Mouse (Mus musculus) brain, embryonic 18.5 days (tissue): ENCODE data around the gene Rnf121.

ENCODE experiments used
- DNase-seq: peaks from one replicate; pipeline ENCODE4 v3.0.0-alpha.2; 2012; ENCODE audit warnings: low read depth, low spot score

Gene Rnf121

DNA sequence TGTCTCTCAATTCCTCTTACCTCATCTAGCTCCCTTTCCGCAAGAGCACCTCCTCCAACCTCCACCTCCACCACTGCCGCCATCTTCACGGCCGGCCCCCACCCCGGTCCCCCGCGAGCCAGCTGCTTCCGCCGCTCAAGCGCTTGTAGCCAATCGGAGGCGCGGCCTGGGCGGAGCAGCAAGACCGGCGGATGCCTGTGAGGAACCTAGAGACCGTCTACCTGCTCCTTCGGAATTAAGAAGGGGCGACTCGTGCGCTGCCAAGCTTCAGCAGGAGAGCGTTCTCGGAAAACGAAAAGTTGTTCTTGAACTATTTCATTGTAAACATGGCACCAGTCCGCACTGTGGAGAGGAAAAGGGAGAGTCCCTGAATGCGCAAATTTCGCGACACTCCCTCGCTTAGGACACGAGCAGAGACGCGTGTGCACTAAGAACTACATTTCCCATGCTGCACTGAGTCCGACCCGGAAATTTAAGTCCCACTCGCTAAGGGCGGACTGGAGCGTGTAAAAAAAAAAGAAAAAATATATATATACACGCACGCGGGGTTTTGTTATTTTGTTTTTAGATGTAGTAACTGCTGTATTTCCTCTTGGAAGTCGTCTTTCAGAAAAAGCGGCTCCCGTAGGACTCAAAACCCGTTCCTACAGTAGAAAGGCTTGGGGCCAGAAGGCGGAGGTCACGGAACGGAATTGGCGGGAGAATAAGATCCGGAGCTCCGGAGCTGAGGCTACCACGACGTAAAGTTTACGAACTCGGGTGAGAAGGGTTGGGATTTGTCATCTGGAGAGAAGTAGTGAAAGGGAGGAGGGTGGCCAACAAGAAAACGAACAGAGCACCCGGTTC is at the start of gene Rnf121, which contains the start of the genes Xndc1 and Xntrpc:
Gene Rnf121 (minus strand): TSS at position 424 of the 846 bp plus-strand sequence.
Gene Xndc1 (plus strand): TSS at position 466 of the 846 bp plus-strand sequence.
Gene Xntrpc (plus strand): TSS at position 668 of the 846 bp plus-strand sequence.
- peak; percentile 88 for DNase-seq

DNA sequence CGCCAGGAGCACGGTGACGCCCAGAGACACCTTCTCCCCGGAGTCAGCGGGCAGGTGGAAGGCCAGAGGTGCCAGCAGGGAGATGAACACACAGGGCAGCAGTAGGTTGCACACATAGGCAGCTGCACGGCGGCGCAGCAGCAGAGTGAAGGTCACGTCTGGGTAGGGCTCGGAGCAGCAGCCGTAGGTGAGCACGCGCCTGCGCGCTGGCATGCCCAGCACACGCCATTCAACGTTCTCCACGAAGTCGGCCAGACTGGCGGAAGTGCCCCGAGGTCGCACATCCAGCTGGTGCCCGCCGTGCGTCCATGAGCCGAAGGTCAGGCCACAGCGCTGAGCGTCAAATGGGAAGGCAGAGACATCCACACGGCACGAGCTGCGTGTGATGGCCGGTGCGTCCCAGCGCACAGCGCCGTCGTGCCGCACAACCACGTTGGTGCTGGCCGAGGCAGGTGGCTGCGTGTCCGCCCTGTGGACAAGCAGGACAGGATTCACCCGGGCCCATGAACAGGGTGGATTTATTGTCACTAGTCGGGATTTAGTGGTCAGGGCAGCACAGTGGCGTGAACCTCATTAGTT is 48.0 kb upstream of the Rnf121 start:
- DNase-seq, result no peak

DNA sequence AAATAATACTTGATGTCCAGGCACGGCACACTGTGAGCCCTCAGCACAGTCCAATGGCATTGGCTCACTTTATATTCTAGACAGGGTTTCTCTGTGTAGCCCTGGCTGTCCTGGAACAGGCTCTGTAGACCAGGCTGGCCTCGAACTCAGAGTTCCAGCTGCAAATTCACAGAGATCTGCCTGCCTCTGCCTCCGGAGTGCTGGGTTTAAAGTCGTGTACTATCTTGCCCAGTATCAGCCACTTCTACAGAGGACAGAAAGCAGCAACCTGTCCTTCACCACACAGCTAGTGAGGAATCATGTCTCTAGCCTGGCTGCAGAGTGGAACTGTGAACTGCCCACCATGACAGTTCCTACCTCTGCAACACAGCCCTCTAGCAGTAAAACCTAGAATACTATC is 44.5 kb upstream of the Rnf121 start:
- DNase-seq, result no peak

DNA sequence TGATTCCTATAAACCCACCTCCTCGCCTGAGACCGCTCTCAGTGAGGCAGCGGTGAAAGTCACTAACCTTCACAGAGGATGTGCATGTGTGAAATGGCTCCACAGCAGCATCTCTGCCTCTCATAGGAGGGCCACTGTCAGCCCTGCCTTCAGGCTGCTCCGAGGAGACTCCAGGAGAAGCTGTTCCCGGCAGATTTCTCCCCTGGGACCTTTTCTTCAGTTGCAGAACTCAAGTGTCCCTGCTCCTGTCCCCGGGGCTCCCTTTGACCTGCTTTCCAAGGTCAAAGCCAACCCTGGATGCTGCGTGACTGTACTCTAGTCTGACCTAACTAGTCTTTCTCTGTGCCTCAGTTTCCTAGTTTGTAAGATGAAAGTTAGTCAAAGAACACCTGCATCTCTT is 43.9 kb upstream of the Rnf121 start, which contains the start of gene Art5:
Gene Art5 (minus strand): TSS at position 319 of the 400 bp plus-strand sequence.
- DNase-seq, result no peak

DNA sequence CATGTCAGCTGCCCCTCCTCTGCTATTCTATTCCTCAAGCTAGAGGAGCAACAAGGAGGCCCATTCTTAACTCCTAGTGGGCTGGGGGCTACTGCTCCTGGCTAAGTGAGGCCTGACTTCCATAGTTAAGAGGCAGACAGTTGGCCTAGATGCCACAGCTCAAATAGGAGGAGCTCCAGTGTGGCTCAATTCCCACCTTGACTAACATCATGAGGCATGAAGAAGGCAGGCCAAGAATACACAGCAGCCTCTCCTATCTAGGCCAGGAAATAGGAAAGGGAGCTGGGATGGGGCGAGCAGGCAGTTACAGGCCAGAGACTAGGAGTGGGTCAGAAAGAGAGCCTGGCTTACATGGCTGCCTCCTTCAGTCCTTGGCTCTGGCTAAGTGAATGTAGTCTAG is 42.9 kb upstream of the Rnf121 start:
- DNase-seq, result no peak

DNA sequence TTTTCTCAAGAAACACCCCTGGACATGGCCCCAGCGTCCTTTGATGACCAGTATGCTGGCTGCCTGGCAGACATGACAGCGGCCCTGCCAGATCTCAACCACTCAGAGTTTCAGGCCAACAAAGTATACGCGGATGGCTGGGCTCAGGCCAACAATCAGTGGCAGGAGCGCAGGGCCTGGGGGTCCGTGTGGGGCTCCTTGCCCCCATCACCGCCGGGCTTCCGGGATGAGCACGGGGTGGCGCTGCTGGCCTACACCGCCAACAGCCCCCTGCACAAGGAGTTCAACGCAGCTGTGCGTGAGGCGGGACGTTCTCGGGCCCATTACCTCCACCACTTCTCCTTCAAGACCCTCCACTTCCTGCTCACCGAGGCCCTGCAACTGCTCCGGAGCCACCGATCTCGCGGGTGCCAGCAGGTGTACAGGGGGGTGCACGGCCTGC is 41.5 kb upstream of the Rnf121 start:
- no peak for DNase-seq

DNA sequence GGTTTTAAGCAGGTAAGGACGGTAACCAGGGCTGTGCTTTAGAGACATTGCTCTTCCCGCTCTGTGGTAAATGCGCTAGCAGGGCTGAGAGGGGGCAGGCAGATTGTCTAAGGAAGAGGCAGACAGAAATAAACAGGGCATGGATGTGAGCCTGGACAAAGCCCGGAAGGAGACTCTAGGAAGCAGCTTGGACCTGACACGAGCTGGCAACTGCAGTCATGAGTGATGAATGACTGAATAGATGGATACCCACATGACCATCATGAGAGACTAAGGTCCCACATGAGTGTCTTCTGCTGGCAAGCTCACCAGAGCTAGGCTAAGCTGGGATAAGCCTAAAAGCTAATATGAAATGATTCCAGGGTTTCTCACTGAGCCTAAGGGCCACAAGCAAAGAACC is 38.9 kb upstream of the Rnf121 start:
- no peak for DNase-seq

DNA sequence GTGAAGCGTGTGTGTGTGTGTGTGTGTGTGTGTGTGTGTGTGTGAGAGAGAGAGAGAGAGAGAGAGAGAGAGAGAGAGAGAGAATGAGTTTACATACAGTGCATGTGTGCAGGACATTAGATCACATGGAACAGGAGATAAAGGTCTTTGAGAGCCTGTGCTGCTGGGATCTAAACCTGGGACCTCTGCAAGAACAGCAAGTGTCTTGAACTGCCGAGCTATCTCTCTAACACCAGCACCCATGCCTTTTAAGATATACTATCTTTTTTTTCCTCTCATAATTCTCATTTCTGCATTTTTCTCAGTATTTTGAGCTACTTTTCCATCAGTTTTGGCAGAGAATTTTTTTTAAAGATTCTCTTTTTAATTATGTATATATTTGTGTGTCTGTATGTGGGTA is 38.3 kb upstream of the Rnf121 start:
- no peak for DNase-seq

DNA sequence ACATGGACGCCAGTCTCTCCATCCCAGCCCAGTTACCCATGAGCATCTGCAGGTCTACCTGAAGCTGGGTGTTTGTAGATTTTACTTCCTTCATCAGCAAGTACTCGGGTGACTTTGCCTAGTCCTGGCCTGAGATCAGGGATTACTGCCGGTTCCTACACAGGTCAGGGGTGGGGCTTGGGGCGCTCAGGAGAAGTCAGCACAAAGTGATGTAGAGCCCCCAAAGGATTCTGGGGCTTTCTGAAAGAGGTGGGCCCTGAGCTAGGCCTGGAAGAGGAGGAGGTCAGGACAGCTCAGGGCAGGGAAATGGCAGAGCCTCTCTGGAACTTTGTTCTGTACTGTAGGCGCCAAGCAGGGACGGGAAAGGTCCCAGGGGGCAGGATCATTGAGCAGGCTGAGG is 37.4 kb upstream of the Rnf121 start:
- DNase-seq, result no peak

DNA sequence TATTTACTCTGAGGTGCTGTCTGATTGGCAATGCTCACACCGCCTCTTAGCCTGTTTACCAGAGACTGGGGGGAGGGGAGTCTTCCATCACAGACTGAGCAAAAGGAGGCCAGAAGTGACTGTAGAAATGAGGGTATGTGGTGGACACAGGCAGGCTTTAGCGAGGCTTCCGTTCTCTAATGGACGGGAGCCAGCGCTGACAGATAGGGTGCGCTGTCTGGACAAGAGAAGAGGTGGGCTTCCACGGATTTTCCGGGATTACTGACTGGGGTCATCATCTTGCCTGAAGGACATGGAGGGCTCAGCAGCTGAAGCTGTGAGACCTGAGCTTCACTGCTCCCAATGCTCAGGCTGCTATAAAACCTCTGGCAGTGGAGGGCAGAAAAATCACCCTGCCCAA is 37.0 kb upstream of the Rnf121 start:
- DNase-seq, result no peak

DNA sequence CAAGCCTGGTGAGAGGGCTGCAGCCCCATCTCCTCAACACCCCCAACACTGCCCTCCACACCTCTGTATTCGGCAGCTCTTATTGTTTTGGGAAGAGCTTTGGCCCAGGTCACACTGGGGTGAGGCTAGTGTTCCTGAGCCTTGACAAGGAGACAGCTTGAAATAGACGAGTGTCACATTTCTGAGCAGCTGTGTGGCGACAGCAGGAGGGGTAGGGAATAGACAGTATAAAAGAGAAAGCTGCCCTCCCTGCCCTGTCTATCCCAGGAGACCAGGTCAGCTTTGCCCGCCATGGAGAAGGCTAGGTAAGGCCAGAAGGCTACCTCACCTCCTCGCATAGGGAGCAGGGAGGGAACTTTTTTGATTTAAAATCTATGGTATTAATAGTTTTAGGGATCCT is 36.2 kb upstream of the Rnf121 start, which contains the start of gene Art1:
Gene Art1 (plus strand): TSS at position 257 of the 400 bp plus-strand sequence.
- no peak for DNase-seq

DNA sequence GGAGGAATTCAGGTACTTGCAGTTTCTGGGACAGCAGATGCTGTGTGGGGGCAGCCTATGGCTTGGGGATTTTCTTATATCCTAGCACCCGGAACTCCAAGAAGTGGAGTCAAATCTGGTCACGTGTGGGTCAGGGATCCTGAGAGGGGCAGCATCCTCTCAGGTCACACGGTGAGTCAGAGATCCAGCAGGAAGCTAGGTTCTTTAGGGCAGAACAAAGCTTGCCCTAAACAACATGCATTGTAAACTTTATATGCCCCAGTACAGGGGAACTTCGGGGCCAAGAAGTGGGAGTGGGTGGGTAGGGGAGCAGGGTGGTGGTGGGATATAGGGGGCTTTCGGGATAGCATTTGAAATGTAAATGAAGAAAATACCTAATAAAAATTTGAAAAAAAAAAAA is 35.6 kb upstream of the Rnf121 start:
- no peak for DNase-seq

DNA sequence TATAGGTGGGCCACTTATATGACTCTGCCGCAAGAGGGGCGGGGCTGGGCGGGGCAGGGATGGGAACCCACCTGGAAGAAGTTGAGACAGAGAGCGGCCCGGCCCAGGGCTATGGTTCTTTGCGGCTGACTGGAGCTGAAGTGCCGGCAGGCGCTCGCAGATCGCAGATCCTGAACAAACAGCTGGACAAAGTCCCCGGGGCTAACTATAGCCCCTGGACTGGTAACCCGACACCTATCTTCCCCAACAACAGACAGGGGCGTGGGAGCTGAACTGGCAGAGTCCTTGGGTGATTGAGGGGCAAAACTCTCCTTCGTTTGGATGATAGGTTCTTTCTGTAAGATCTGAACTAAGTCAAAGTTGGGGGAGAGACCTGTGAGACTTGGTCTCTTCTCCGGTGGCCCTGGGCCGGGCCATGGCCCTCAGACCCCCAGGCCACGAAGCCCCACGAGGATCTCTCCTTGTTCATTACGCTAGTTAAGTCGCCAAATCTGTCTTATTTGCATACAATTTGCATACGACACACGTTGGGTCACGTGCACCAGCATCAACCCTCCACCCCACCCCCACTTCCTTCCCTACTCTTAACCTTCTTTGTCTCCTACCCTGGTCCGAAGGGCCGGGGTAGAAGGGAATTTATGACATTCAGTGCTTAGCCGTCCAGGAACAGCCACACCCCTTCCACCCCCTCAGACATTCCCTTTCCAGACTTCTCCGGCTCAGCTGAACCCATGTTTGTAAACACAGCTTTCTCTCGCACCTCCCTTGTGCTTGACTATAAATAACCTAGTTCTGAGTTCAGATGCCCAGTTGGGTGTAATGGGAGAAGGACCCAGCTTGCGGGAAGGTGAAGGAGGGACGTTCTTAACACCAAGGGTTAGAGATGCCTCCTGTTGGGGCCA is 34.7 kb upstream of the Rnf121 start:
- no peak for DNase-seq

DNA sequence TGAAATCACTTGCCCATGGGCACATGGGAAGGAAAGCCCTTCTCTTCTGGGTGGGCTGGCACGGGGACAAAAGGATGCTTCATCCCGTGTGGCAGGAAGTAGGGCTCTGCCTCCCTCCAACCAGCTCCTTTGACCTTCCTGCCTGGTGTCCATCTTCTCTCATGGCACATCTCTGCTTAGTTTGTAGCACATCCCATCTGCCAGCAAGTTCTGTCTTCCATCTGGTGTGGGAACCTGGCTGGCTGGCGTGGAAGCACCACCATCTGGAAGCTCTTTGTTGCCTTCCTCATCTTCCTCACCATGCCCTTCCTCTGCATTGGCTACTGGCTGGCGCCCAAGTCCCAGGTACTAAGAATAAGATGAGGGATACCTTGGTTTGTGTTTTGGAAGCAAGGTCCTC is 22.1 kb upstream of the Rnf121 start:
- DNase-seq, result no peak

DNA sequence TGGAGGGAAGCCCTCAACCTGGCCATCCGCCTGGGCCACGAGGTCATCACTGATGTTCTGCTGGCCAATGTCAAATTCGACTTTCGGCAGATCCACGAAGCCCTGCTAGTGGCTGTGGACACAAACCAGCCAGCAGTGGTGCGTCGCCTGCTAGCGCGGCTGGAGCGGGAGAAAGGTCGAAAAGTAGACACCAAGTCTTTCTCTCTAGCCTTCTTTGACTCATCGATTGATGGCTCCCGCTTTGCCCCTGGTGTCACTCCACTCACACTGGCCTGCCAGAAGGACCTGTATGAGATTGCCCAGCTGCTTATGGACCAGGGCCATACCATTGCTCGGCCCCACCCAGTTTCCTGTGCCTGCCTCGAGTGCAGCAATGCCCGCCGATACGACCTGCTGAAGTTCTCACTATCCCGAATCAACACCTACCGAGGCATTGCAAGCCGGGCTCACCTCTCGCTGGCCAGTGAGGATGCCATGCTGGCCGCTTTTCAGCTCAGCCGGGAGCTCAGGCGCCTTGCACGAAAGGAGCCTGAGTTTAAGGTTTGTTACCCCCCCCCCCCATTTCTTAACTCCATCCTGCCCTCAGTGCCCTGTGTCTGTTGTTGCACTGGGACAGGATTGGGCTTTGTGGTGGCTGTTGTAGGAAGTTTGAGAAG is 18.9 kb upstream of the Rnf121 start:
- DNase-seq, result no peak

DNA sequence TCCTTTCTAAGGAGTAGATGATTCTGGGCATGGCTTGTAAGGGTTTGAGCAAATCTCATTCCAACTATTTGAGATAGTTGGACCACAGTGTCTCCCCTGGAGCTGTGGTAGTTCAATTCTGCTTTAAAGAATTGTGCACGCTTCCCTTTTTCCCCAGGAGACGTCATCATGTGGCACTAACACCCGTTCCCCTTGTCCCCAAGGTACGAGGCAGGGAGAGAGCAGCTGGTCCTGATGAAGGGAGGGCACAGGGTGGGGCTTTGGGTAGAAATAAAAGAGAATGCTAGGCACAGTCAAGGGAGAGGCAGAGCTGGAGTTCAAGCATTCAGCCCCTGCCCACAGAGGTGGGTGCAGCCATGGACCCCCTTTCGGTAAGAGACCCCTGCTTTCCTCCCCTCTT is 17.5 kb upstream of the Rnf121 start, which contains the start of gene Trpc2:
Gene Trpc2 (plus strand): TSS at position 301 of the 400 bp plus-strand sequence.
- DNase-seq, result no peak

DNA sequence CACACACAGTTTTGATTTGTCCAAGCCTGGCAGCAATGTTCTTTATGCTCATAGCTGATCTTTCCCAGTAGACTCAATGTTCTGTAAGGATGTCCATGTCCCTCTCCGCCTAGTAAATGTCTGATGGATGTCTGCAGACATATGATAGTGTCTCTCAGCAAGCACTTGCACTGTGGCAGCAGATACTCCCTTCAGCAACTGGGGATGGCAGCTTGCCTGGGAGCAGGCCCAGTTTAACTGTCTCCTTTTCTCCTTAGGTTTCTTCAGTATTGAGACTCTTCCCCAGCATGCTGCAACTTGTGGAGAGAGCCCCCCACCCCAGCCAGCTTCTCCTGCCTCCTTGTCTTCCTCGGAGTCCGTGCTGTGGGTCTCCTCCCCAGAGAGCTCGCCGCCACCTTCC is 16.5 kb upstream of the Rnf121 start:
- DNase-seq, result no peak

DNA sequence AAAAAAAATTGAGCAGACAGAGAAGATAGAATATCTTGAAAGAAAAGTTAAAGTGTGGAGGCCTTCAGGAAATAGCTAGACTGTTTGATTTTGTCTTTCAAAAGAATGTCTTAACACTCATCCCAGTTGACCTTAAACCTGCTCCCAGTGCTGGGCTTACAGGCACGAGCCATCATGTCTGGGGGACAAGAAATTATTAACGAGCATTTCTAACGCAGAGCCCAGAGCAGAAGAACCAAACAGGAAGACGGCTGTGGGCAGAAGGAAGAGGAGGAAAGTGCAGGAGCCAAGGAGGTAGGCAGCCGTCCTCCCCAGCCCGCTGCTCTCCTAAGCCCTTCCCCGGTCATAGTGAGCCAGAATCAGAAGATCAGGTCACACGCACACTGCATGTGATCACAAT is 15.0 kb upstream of the Rnf121 start:
- no peak for DNase-seq

DNA sequence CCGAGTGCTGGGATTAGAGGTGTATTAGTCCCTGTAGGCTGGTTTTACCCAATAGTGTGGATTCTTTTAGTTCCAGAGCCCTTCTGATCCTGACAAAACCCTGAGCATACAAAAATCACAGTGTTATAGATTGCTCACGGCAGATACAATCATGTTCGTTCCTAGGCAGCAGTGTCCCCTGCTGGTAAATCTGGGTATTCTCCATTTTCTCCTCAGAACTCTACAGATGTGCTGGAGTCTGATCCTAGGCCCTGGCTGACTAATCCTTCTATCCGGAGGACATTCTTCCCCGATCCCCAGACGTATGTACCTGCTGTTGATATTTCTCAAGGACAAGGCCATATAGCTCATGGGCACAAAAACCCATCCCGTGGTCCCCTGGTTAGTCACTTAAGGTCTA is 13.2 kb upstream of the Rnf121 start:
- DNase-seq, result no peak

DNA sequence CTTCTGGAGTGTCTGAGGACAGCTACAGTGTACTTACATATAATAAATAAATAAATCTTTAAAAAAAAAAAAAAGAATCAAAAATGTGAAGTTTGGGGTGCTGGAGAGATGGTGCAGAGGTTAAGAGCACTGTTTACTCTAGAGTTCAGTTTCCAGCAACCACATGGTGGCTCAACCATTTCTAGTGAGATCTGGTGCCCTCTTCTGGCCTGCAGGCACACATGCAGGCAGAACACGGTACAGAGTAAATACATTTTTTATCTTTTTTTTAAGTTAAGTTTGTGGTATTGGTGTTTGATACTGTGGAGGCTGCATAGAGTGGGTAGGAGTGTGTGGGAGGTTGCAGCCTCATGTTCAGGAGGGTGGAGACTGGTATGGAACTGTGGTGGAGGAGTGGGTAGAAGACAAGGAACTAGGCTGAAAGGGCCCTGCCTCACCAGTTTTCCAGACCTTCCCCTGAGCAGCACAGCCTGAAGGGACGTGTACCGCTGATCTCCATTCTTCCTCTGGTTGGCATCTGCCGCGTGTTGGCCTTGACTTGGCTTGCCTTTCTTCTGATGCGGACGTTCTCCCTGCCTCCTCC is 11.5 kb upstream of the Rnf121 start:
- DNase-seq, result no peak

DNA sequence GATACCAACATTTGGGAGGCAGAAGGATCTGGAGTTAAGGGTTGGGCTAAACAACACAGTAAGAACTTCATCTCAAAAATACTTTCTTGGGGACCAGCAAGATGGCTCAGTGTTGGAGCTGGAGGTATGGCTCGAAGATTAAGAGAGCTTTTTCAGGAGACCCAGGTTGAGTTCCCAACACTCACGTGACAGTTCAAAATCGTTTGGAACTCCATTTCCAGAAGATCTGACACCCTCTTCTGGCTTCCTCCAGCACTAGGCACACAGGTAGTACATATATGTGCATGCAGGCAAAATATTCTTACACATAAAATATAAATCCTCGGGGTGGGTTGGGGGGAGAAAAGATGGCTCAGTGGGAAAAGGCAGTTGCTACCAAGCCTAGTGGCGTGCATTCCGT is 1.1 kb upstream of the Rnf121 start:
- DNase-seq, result no peak
